Mouse (Mus musculus) CH12.LX (cell line): ENCODE measurements around the gene Pik3r2.

Experiments
- BHLHE40 ChIP-seq: IDR thresholded peaks from 2 replicates; pipeline ENCODE4 v1.6.1; 2011; ENCODE audit warnings: mild to moderate bottlenecking, low read depth, low read length, improper control_type of control experiment
- CTCF ChIP-seq, 2 experiments: IDR thresholded peaks in 1 of 2; conservative IDR thresholded peaks in 1 of 2; 2 replicates each; pipeline ENCODE4 v1.5.1; 2011 to 2012; ENCODE audit warnings: low read depth in 2 of 2, low read length in 2 of 2, improper control_type of control experiment in 1 of 2, inconsistent platforms in 1 of 2, mild to moderate bottlenecking in 1 of 2, moderate library complexity in 1 of 2
- ELF1 ChIP-seq: IDR thresholded peaks from 2 replicates; pipeline ENCODE4 v1.6.1; 2014; ENCODE audit warnings: low read depth, mild to moderate bottlenecking, inconsistent platforms, low read length, improper control_type of control experiment
- EP300 ChIP-seq: IDR thresholded peaks from 2 replicates; pipeline ENCODE4 v1.6.1; 2011; ENCODE audit warnings: low read length, improper control_type of control experiment
- UBTF ChIP-seq: IDR thresholded peaks from 2 replicates; pipeline ENCODE4 v1.6.1; 2012; ENCODE audit warnings: low read depth, mild to moderate bottlenecking, inconsistent platforms, low read length, improper control_type of control experiment, moderate library complexity
- USF2 ChIP-seq: conservative IDR thresholded peaks from 2 replicates; pipeline ENCODE4 v1.6.1; 2011; ENCODE audit warnings: low read depth, low read length, improper control_type of control experiment

GRCm38 (mm10) chr8:70747211-70747890, 29.2 kb downstream of the Pik3r2 start:
- no peak for TF ChIP-seq UBTF
- TF ChIP-seq CTCF (conservative IDR thresholded peaks at IDR 0.05 in 1 of 2, IDR thresholded peaks at IDR 0.05 in 1 of 2; ENCODE audit: low read depth in 2 of 2, low read length in 2 of 2): no peak
- no peak for TF ChIP-seq ELF1
- no peak for TF ChIP-seq BHLHE40
- no peak for TF ChIP-seq USF2
- no peak for TF ChIP-seq EP300
